Mouse (Mus musculus) lung, postnatal 0 days (tissue): ENCODE measurements around the gene Rdm1.

Experiments used
- CTCF ChIP-seq: IDR thresholded peaks from 2 replicates; pipeline ENCODE4 v1.5.1; 2016; ENCODE audit warnings: antibody characterized with exemption, mild to moderate bottlenecking
- EP300 ChIP-seq: IDR thresholded peaks from 2 replicates; pipeline ENCODE4 v1.6.1; 2016; ENCODE audit warnings: antibody characterized with exemption, mild to moderate bottlenecking, control low read depth

GRCm38 (mm10) chr11:101675349-101675748 is 48.4 kb downstream of the Rdm1 start:
- TF ChIP-seq CTCF (no peak), EP300 (no peak)
